Mouse (Mus musculus) right cerebral cortex, postnatal 10 days (tissue): ENCODE measurements at regions not wholly inside any gene's neighbourhood (a gene's known extent, or its start where the extent isn't known, plus 50 kb on each side); places are given as distances from the start of the nearest gene placed in this dataset.
A peak's percentile ranks its signal among the peaks of the same experiment; 100 is the strongest.

ENCODE experiments used
- DNase-seq, 2 experiments: peaks; one replicate each; pipeline ENCODE4 v3.0.0; 2021; ENCODE audit warnings: low spot score in 2 of 2

GRCm38 (mm10) chr1:21132340-21132739 is 53.3 kb upstream of the Tram2 start:
- DNase-seq: no peak

GRCm38 (mm10) chr1:21146961-21147360 is 67.9 kb upstream of the Tram2 start:
- DNase-seq: no peak

DNA sequence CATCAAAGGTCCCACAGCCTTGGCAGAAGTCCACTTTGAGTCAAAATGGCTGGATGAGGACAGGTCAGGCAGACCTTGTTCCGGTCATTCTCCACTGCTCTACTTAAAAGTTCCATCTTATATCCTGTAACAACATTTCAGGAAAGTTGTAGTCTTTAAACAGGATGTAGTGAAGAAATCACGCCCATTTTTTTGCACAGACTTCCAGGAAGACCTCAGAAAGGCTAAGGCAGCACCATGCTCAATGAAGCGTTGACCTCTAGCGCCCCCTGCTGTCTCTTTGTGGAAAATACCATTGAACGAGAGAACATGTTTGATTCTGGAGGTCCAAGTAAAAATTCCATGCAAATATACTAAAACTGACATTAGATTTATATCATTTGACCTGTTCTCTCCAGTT is 56.6 kb upstream of the Tmem14a start:
- DNase-seq: peak; percentile 86 to 90

DNA sequence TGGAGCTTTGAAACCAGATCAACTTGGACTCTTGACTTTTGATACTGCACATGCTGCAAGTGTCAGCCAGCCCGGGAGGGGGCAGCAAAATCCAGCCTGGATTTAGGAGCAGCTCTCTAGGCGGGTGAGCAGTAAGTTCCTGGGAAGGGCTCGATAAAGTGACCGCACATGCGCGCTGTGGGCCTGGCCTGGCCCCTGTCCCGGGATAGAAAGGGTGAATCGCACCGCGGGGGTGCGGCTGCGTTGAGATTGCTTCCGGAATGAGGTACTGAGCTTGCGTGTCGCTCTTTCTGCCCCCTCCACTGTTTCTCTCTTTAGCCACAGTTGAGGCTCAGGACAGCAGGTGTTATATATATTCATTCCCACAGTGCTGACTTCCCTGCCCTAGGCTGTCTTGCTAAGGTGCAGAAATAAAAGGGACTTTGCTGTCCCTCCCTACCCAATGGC is 52.1 kb upstream of the Tmem14a start:
- DNase-seq: peak; percentile 90 to 91

DNA sequence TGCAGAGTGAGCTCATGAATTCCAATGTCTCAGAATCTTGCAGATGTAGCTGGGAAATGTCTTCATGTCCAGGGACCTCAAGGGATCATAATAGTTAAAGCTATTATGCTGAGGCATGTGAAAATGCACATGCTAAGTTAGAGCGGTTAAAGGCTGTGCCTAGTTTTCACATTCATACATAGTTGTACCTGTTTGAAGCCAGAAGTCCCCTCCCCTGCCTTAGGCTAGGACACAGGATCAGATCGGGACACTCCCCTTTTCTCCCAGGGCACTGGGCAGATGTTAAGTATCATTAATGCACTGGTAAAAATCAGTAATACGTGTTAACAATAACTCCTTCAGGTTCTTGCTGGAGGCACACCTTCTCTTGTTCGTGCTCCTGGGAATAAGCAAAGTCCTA is 51.6 kb upstream of the Tmem14a start:
- no peak for DNase-seq
